Mouse (Mus musculus): ENCODE data around the gene Zfp217. TPM values are rescaled to one million over a fixed set of nuclear protein-coding genes. Genes with fewer than 3 reads are reported as not detected.
"Not testable (repeated sequence)": the region's sequence is repeated elsewhere in the genome, so short reads cannot be mapped to it uniquely, and the experiment has no call there.

Gene Zfp217
- total RNA-seq (2021), result 1 to 10 TPM; 3.0 to 3.8 TPM
- long read RNA-seq, experiment 1, partial matches to known transcripts, result 2 of 2 reads
- long read RNA-seq, experiment 1, other reads (novel, unspliced or antisense), result 0 of 2 reads
- long read RNA-seq, experiment 2, result 0 reads

- no peak for TF ChIP-seq CTCF (conservative IDR thresholded peaks at IDR 0.05)
- no peak within 1 kb of the TSS for H3K4me3 ChIP-seq
- no peak for DNase-seq (ENCODE audit: low spot score in 2 of 2)
- no peak within 1 kb of the TSS for H3K27ac ChIP-seq
Measured at GRCm38 (mm10) chr2:170147661-170148153, at the start of gene Zfp217. TSS of gene Zfp217 (minus strand) at chr2:170148103.

DNA sequence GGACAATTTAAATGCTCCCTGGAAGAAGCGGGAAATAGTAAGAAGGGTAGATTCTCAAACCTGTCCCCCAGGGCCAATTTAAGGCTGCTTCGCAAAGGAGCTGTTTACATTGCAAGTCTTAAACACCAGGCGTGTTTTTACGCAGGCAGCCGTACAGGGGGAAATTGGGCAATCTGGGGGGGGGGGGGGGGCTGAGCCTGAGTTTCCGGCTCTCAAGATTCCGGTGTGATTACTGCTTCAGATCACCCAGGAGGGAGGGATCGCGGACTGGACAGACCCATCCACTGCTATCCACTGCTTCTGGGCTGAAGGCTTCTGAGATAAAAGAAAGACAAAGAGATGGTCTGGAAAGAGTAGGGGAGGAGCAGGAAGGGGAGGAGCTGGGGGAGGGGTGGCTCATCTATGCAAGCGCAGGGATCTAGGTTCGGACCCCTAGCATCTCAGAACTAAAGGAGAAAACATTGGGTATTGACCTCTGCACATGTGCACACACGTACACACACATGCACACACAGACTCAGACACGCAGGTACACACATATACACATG is 47.7 kb upstream of the Zfp217 start:
- no peak for TF ChIP-seq CTCF (conservative IDR thresholded peaks at IDR 0.05)
- H3K27ac ChIP-seq, result no peak overlapping the region
- DNase-seq (ENCODE audit: low spot score in 2 of 2), result no peak

GRCm38 (mm10) chr2:170194845-170195244 is 46.9 kb upstream of the Zfp217 start:
- no peak for DNase-seq (ENCODE audit: low spot score in 2 of 2)
- no peak overlapping the region for H3K4me3 ChIP-seq
- no peak for TF ChIP-seq CTCF (conservative IDR thresholded peaks at IDR 0.05)
- H3K27ac ChIP-seq, result no peak overlapping the region

More for the DNA sequence above, 47.7 kb upstream of the Zfp217 start:
- H3K4me3 ChIP-seq, result no peak overlapping the region

GRCm38 (mm10) chr2:170193850-170194249 is 45.9 kb upstream of the Zfp217 start:
- no peak for DNase-seq (ENCODE audit: low spot score in 2 of 2)
- TF ChIP-seq CTCF (conservative IDR thresholded peaks at IDR 0.05), result no peak
- Histone ChIP-seq H3K27ac (no peak overlapping the region), H3K4me3 (peak overlapping the region; percentile 7; the same call in 1 of the 2 replicates)

- peak overlapping the region; percentile 7 for H3K4me3 ChIP-seq
- no peak for TF ChIP-seq CTCF (conservative IDR thresholded peaks at IDR 0.05)
- no peak overlapping the region for H3K27ac ChIP-seq
- DNase-seq (ENCODE audit: low spot score in 2 of 2), result no peak
Measured at GRCm38 (mm10) chr2:170193211-170193610, 45.3 kb upstream of the Zfp217 start.

DNA sequence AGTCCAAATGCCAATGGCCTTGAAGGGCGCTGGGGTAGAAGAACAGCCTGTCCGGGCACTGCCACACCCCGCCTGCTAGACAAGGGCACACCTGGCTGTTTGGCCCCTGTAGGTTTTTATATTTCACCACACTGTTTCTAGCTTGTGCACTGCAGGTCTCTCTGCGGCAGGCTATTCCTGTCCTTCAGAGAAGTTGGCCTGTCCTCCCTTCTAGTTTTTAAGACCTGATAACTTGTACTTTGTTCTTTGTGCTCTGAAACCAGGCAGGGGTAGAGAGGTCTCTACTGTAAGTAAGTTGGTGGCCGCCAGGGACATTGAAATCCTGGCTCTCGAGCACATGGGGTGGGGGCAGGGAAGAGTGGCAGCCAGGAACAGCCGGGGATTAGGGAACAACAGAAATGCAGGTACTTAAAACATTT is 44.8 kb upstream of the Zfp217 start:
- TF ChIP-seq CTCF (conservative IDR thresholded peaks at IDR 0.05), result peak; percentile 40
- Histone ChIP-seq H3K4me3 (peak overlapping the region; percentile 7), H3K27ac (no peak overlapping the region)
- no peak for DNase-seq (ENCODE audit: low spot score in 2 of 2)

DNA sequence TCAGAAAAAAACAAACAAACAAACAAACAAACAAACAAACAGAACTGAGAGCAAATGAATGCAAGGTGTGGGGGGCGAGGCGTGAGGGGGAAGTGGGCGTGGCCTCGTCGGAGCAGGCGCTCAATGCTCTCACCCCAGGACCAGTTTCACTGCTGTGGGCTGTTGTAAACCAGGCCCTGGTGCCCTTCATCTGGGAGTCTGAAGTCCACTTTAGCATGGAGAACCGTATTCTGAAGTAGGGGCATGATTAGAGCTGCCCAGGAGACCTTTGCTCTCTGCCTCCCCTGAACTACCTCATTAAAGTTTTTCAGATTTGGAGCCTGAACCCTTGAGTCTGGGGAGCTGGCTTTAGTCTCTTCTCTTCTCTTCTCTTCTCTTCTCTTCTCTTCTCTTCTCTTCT is 40.8 kb upstream of the Zfp217 start:
- Histone ChIP-seq H3K4me3 (no peak overlapping the region), H3K27ac (no peak overlapping the region)
- no peak for DNase-seq (ENCODE audit: low spot score in 2 of 2)
- no peak for TF ChIP-seq CTCF (conservative IDR thresholded peaks at IDR 0.05)

DNA sequence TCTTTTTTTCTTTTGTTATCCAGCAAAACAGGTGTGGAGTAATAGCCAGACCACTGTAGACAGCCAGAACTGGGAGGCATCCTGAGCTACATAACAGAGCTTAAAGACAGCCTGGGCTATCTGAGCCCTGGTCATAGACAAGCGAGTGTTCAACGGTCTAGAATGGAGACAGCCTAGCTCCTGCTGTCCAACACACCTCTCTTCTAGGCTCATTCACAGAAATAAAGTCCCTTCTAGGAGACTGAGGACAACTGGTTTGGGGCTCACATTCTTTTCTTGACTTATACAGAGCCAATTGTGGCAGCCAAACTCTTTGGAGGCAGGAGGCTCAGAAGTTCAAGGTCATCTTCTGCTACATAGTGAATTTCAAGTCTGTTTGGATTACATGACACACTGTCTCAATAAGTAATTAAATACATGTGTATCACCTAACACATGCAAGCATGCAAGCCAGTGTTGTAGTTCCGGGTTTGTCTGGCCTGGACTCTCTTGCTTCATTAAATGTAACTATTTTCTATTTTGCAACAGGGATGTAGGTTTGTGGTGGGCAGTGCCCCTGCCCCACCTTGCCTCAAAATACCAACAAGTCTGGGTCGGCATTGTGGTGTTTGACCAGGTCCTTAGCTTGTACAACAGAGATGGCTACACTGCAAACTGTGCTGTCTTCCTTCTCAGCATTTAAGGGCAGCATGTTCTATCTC is 37.4 kb upstream of the Zfp217 start:
- H3K27ac ChIP-seq, result peak overlapping the region; percentile 32; the same call in 1 of the 2 replicates
- H3K4me3 ChIP-seq, result peak overlapping the region; percentile 57
- no peak for TF ChIP-seq CTCF (conservative IDR thresholded peaks at IDR 0.05)
- DNase-seq (ENCODE audit: low spot score in 2 of 2), result no peak

DNA sequence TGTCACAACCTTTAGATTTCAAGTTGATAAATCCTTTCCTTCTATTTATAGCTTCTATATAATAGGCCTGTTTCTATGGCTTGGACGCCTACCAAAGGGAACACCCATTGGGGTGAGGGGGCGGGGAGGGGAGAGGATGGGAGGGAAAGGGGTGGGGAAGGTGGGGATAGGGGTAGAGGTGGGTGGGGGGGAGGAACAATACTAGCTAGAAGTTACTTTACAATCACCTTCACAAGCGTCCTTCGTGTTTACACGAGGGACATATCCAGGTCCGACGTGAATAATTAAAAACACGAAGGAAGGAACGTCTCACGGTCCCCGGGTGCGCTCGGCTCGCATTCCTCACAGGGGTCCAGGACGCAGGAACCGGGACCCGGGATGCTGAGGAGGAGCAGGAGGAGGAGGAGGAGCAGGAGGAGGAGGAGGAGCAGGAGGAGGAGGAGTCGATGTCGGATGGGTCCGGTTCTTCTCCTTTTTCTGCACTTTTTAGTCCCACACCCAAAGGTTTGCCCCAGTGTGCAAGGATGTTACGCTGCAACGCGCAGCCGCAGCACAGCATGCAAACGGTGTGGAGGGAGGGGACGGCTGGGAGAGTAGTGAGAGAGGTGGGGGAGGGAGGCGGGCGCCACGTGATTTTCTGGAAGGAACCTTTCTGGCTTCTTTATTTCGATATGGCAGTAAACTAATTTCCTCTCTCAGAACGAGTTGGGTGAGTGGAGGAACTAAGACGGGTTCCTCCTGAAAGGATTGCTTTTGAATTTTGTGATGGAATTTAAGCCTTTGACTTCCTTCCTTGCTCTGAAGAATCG is 36.5 kb upstream of the Zfp217 start:
- Histone ChIP-seq H3K27ac (peak overlapping the region; percentile 32; the same call in 1 of the 2 replicates), H3K4me3 (peak overlapping the region; percentile 57)
- TF ChIP-seq CTCF (conservative IDR thresholded peaks at IDR 0.05), result no peak
- DNase-seq (ENCODE audit: low spot score in 2 of 2), result peak; percentile 23 to 44

DNA sequence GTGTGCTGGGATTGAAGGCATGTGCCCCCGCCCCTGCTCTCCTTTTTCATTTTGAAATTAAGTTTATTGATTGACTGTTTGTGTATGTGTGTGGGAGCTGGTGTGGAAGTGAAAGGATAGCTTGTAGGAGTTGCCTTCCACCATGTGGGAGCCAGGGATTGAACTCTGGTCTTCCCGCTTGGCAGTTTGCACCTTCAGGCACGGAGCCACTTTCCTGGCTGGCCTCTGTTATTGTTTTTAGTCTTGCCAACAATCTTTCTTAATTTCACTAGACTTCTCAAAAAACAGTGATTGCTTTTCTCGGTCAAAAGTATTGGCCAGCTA is 35.9 kb upstream of the Zfp217 start:
- H3K27ac ChIP-seq, result no peak overlapping the region
- TF ChIP-seq CTCF (conservative IDR thresholded peaks at IDR 0.05), result no peak
- no peak overlapping the region for H3K4me3 ChIP-seq
- DNase-seq (ENCODE audit: low spot score in 2 of 2), result no peak

DNA sequence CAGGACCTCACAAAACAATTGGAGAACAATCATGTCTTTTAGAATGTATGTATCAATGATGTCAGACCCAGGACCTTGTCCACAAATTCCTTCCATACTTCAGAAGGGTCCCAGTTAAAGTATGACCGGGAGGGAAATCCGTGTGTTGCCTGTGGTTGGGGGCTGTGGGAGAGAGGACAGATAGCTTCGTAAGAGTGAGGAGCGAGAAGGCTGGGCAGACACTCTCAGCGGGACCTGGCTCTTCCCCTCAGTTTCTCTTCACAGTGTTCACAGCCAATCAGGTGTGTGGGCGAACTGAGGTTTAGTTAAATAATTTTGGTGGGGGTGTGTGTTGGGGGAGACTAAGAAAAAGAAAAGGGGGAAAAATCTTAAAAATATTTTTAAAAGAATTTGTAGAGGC is 34.0 kb upstream of the Zfp217 start:
- no peak for DNase-seq (ENCODE audit: low spot score in 2 of 2)
- Histone ChIP-seq H3K27ac (no peak overlapping the region), H3K4me3 (no peak overlapping the region)
- no peak for TF ChIP-seq CTCF (conservative IDR thresholded peaks at IDR 0.05)

DNA sequence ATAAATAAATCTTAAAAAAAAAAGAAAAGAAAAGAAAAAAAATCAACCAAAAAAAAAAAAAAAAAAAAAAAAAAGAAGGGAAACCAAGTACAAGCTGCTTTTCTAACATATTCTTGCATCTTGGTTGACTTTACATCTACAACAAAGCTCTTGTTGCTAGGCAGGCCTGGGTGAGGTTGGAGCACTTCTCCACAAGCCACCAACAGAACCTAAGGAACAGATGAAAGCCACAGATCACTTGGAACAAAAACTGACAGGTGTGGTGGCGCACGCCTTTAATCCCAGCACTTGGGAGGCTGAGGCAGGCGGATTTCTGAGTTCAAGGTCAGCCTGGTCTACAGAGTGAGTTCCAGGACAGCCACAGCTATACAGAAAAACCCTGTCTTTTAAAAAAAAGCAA is 32.9 kb upstream of the Zfp217 start:
- DNase-seq (ENCODE audit: low spot score in 2 of 2); H3K27ac ChIP-seq; H3K4me3 ChIP-seq: not testable (repeated sequence)

- no peak for DNase-seq (ENCODE audit: low spot score in 2 of 2)
- H3K27ac ChIP-seq, result no peak overlapping the region
- H3K4me3 ChIP-seq, result no peak overlapping the region
- TF ChIP-seq CTCF (conservative IDR thresholded peaks at IDR 0.05), result no peak
Measured at GRCm38 (mm10) chr2:170179317-170179716, 31.4 kb upstream of the Zfp217 start.
